Mouse (Mus musculus) thymus, adult 2 months (tissue): ENCODE measurements around the gene Ssb. TPM values are rescaled to one million over a fixed set of nuclear protein-coding genes. Genes with fewer than 3 reads are reported as not detected.

Source experiments
- DNase-seq: peaks from one replicate; pipeline ENCODE4 v3.0.0; 2021
- H3K27ac ChIP-seq: fragments of 200-500 bp; 2 replicates; pipeline ENCODE4 v1.5.1; 2012; ENCODE audit warnings: low read length, control low read depth; ENCODE audit not compliant: control insufficient read depth, insufficient read depth
- H3K27me3 ChIP-seq: fragments of 200-500 bp; 2 replicates; pipeline ENCODE4 v1.6.1; 2012; ENCODE audit warnings: mild to moderate bottlenecking, low read length, moderate library complexity, mixed read lengths; ENCODE audit not compliant: control insufficient read depth, insufficient read depth
- H3K36me3 ChIP-seq: fragments of 200-500 bp; 2 replicates; pipeline ENCODE4 v1.6.1; 2012; ENCODE audit warnings: mild to moderate bottlenecking, low read length, moderate library complexity; ENCODE audit not compliant: control insufficient read depth, insufficient read depth
- H3K4me1 ChIP-seq: fragments of 200-500 bp; replicated peaks from 2 replicates; pipeline ENCODE4 v1.6.1; 2012; ENCODE audit warnings: low read length; ENCODE audit not compliant: control insufficient read depth, insufficient read depth
- H3K4me3 ChIP-seq: fragments of 200-500 bp; 2 replicates; pipeline ENCODE4 v1.5.1; 2012; ENCODE audit warnings: mild to moderate bottlenecking, low read length, control low read depth, moderate library complexity; ENCODE audit not compliant: control insufficient read depth, insufficient read depth
- CTCF ChIP-seq: fragments of 200-500 bp; IDR thresholded peaks from 2 replicates; pipeline ENCODE4 v1.5.1; 2012; ENCODE audit warnings: mild to moderate bottlenecking, control low read depth, low read length, moderate library complexity, borderline replicate concordance; ENCODE audit not compliant: control insufficient read depth, poor library complexity, insufficient read depth; ENCODE audit errors: extremely low read depth
- POLR2A ChIP-seq: fragments of 200-500 bp; IDR thresholded peaks from 2 replicates; pipeline ENCODE4 v1.6.1; 2012; ENCODE audit warnings: mild to moderate bottlenecking, low read length, control low read depth, moderate library complexity; ENCODE audit not compliant: control insufficient read depth, poor library complexity, insufficient read depth; ENCODE audit errors: extremely low read depth
- WGBS: fragments of 180-500 bp; shearing (Covaris S2); methylation state at CpG from one replicate; pipeline ENCODE4 v1.1.7; 2018; 5-methylcytosine and 5-hydroxymethylcytosine counted together
- polyA plus RNA-seq: library from polyadenylated mRNA; depleted of rRNA; stranded (reverse); fragments of >200 nt; gene quantifications from 2 replicates; pipeline ENCODE4 v1.2.3, GENCODE M21; 2012; rRNA removed

The Ssb gene
- polyA plus RNA-seq, 1 experiment, result 6.9 TPM

DNA sequence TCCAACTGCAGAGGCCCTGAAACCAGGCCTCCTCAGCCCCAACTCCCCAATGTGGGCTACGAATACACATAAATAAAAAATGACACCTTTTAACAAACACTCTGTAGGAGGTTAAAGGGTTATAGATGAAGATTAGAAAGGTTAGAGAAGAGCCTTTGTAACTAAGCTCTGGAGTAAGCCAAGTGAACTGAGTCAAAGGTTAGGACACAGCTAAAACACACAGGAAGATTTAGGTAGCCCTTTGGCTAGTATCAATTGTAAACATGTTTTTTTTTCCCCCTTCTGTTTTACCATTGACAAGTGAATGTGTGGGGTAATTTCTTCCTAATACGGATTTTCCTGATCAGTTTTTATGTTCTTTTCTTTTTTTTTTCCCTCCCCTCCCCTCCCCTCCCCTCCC is 51.4 kb downstream of the Ssb start:
- peaks cover 6% of the 10 kb centered on the region; the same call in 1 of the 2 replicates for H3K36me3 ChIP-seq
- no peaks in the 10 kb centered on the region for H3K4me1 ChIP-seq
- H3K27ac ChIP-seq, result no peak overlapping the region
- H3K4me3 ChIP-seq, result no peak overlapping the region
- no peak for DNase-seq
- H3K27me3 ChIP-seq, result no peaks in the 10 kb centered on the region
- TF ChIP-seq CTCF (no peak), POLR2A (no peak)
- WGBS, result 94% methylated on average over 2 of the region's 2 CpGs

GRCm38 (mm10) chr2:69917301-69917700 is 55.9 kb downstream of the Ssb start:
- Histone ChIP-seq H3K4me1 (no peaks in the 10 kb centered on the region), H3K4me3 (no peak overlapping the region), H3K36me3 (peaks cover 15% of the 10 kb centered on the region), H3K27ac (no peak overlapping the region), H3K27me3 (no peaks in the 10 kb centered on the region)
- TF ChIP-seq CTCF (no peak), POLR2A (no peak)
- 94% methylated on average over 3 of the region's 3 CpGs for whole genome bisulfite sequencing
- no peak for DNase-seq

Other genes starting within 250 kb of the Ssb start
- 0.39 and 0.45 TPM in 2 replicates for gene Bbs5, start 214.4 kb upstream of the Ssb start, polyA plus RNA-seq
- 0.43 TPM in 1 of 2 replicates, not detected in the other for gene Klhl41, start 191.4 kb upstream of the Ssb start, polyA plus RNA-seq
- gene Fastkd1, start 148.0 kb upstream of the Ssb start, polyA plus RNA-seq, result 5.4 and 5.9 TPM in 2 replicates
- gene Ppig, start 139.0 kb upstream of the Ssb start, polyA plus RNA-seq, result 2.2 and 2.7 TPM in 2 replicates
- gene Ccdc173, start 72.0 kb upstream of the Ssb start, polyA plus RNA-seq, result 0.26 and 0.43 TPM in 2 replicates
- gene Phospho2, start 71.9 kb upstream of the Ssb start, polyA plus RNA-seq, result 87.1 and 106 TPM in 2 replicates
- 2.5 and 3.4 TPM in 2 replicates for gene Klhl23, start 39.6 kb upstream of the Ssb start, polyA plus RNA-seq
- gene Mettl5, start 24.1 kb downstream of the Ssb start, polyA plus RNA-seq, result 4.0 and 4.8 TPM in 2 replicates
- gene Ubr3, start 35.7 kb downstream of the Ssb start, polyA plus RNA-seq, result 13.7 and 13.9 TPM in 2 replicates
- gene Myo3b, start 177.6 kb downstream of the Ssb start, polyA plus RNA-seq, result 0.70 and 0.94 TPM in 2 replicates